Mouse (Mus musculus): ENCODE data around the gene Ctbp1.

Ctbp1 gene

GRCm38 (mm10) chr5:33274953-33275454 lies at the start of gene Ctbp1:
Gene Ctbp1 (minus strand): TSS chr5:33274994.
- peak; percentile 96 for DNase-seq (ENCODE audit: low spot score)

GRCm38 (mm10) chr5:33324491-33324890 lies 49.7 kb upstream of the Ctbp1 start:
- DNase-seq (ENCODE audit: low spot score), result no peak

- no peak for DNase-seq (ENCODE audit: low spot score)
These were observed 37.4 kb upstream of the Ctbp1 start for GRCm38 (mm10) chr5:33312192-33312591.

- DNase-seq (ENCODE audit: low spot score), result no peak
These were observed 36.1 kb upstream of the Ctbp1 start for GRCm38 (mm10) chr5:33310704-33311462.

- DNase-seq (ENCODE audit: low spot score), result no peak
These were observed 27.0 kb upstream of the Ctbp1 start for GRCm38 (mm10) chr5:33301801-33302200.

- DNase-seq (ENCODE audit: low spot score), result peak; percentile 54
These were observed 22.4 kb upstream of the Ctbp1 start for GRCm38 (mm10) chr5:33297164-33297563.

- no peak for DNase-seq (ENCODE audit: low spot score)
These were observed 19.1 kb upstream of the Ctbp1 start for GRCm38 (mm10) chr5:33293796-33294430.

- DNase-seq (ENCODE audit: low spot score), result no peak
These were observed 9.2 kb upstream of the Ctbp1 start for GRCm38 (mm10) chr5:33283951-33284350.

GRCm38 (mm10) chr5:33281428-33281827 lies 6.6 kb upstream of the Ctbp1 start:
- DNase-seq (ENCODE audit: low spot score), result no peak

GRCm38 (mm10) chr5:33278950-33279349 lies 4.2 kb upstream of the Ctbp1 start:
- peak; percentile 63 for DNase-seq (ENCODE audit: low spot score)

- no peak for DNase-seq (ENCODE audit: low spot score)
These were observed 2.5 kb upstream of the Ctbp1 start for GRCm38 (mm10) chr5:33277286-33277685.

GRCm38 (mm10) chr5:33275754-33276153 lies 960 bp upstream of the Ctbp1 start:
- no peak for DNase-seq (ENCODE audit: low spot score)

GRCm38 (mm10) chr5:33274085-33274952 lies 475 bp downstream of the Ctbp1 start:
- DNase-seq (ENCODE audit: low spot score), result peak; percentile 91

GRCm38 (mm10) chr5:33273777-33274084 lies 1.1 kb downstream of the Ctbp1 start:
- no peak for DNase-seq (ENCODE audit: low spot score)

- no peak for DNase-seq (ENCODE audit: low spot score)
These were observed 1.7 kb downstream of the Ctbp1 start for GRCm38 (mm10) chr5:33272845-33273776.

- DNase-seq (ENCODE audit: low spot score), result no peak
These were observed 2.6 kb downstream of the Ctbp1 start for GRCm38 (mm10) chr5:33272146-33272545.

- peak; percentile 85 for DNase-seq (ENCODE audit: low spot score)
These were observed 4.2 kb downstream of the Ctbp1 start for GRCm38 (mm10) chr5:33270568-33270967.

GRCm38 (mm10) chr5:33254416-33254815 lies 20.4 kb downstream of the Ctbp1 start:
- no peak for DNase-seq (ENCODE audit: low spot score)

GRCm38 (mm10) chr5:33248186-33248585 lies 26.6 kb downstream of the Ctbp1 start:
- DNase-seq (ENCODE audit: low spot score), result no peak

- no peak for DNase-seq (ENCODE audit: low spot score)
These were observed 27.4 kb downstream of the Ctbp1 start for GRCm38 (mm10) chr5:33247387-33247786.

- no peak for DNase-seq (ENCODE audit: low spot score)
These were observed 29.1 kb downstream of the Ctbp1 start for GRCm38 (mm10) chr5:33245701-33246100.
